Mouse (Mus musculus) bone marrow macrophage, adult 2 months (primary cell): ENCODE results near the gene Btbd9.

ENCODE experiments used
- CTCF ChIP-seq: IDR thresholded peaks from 2 replicates; pipeline ENCODE4 v1.5.1; 2012; ENCODE audit warnings: low read depth, mild to moderate bottlenecking, low read length, moderate library complexity
- POLR2A ChIP-seq: IDR thresholded peaks from 2 replicates; pipeline ENCODE4 v1.6.1; 2012; ENCODE audit warnings: mild to moderate bottlenecking, low read depth, low read length, borderline replicate concordance

GRCm38 (mm10) chr17:30445805-30446441, 130.4 kb downstream of the Btbd9 start:
- TF ChIP-seq CTCF, result no peak
- no peak for TF ChIP-seq POLR2A
